In the genomic region with DNA sequence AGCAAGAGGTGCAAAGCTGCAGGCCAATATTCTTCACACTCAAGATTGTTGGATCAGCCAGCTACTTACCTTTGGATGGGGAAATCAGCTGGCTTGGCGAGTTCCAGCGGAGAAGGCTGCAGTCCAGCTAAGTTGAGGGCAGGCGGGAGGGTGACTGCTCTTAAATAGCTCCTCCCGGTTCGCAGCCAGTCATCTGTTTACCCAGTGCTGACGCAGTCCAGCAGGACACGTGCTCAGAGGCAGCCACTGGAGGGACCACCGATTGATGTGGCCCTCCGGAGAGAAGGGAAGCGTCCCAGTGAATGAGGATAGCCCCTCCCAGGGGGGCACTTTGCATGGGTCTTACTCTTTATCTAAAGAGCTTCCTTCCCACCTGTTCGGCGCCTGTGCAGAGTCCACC, we compare ENCODE assay signal across 8 mouse cellular contexts. TPM values are rescaled to one million over a fixed set of nuclear protein-coding genes. Genes with fewer than 3 reads are reported as not detected.
A peak's percentile ranks its signal among the peaks of the same experiment; 100 is the strongest.
DNase-seq lines count a peak whose midpoint lies in the region; ATAC-seq lines count a peak whose summit lies in the region.

A gene (minus strand): TSS at position 166 of the 400 bp plus-strand sequence.

- H3K4me1 ChIP-seq in hindbrain, embryonic 15.5 days (replicated peaks), result peaks cover 14% of the 10 kb centered on the region; the same call in 1 of the 2 replicates
- peaks cover 13% of the 10 kb centered on the region; the same call in 1 of the 2 replicates for H3K4me1 ChIP-seq in stomach, embryonic 15.5 days

- no peaks in the 10 kb centered on the region for H3K9me3 ChIP-seq in hindbrain, embryonic 15.5 days
- H3K9me3 ChIP-seq in stomach, embryonic 15.5 days, result no peaks in the 10 kb centered on the region

- 1% methylated on average over 12 of the region's 12 CpGs for WGBS in hindbrain, embryonic 15.5 days
- WGBS in stomach, embryonic 15.5 days, result 2% methylated on average over 12 of the region's 12 CpGs

- DNase-seq in adrenal gland, postnatal 14 days, result peak; percentile 54
- no peak for DNase-seq in adrenal gland, adult 18-20 months (ENCODE audit: low spot score in 2 of 2)
- peak; percentile 12 to 34 for DNase-seq in gastrocnemius, adult 8-10 months (ENCODE audit: low spot score in 2 of 2)
- peak; percentile 47 to 54 for DNase-seq in left cerebral cortex, adult 8-10 months (ENCODE audit: low spot score in 2 of 2)
- peak; percentile 56 for DNase-seq in mesoderm, embryonic 11.5 days (ENCODE audit: low read depth, low spot score)
- DNase-seq in natural killer cell, adult 2 months (ENCODE audit: low spot score in 2 of 2), result no peak

- no peak within 1 kb of the TSS for H3K27ac ChIP-seq in hindbrain, embryonic 15.5 days (replicated peaks)
- H3K27ac ChIP-seq in stomach, embryonic 15.5 days, result no peak within 1 kb of the TSS

- peak within 1 kb of the TSS; percentile 61 for H3K4me2 ChIP-seq in hindbrain, embryonic 15.5 days
- H3K4me2 ChIP-seq in stomach, embryonic 15.5 days, result peak within 1 kb of the TSS; percentile 48

- peaks cover 49% of the 10 kb centered on the region for H3K27me3 ChIP-seq in hindbrain, embryonic 15.5 days
- peaks cover 53% of the 10 kb centered on the region for H3K27me3 ChIP-seq in stomach, embryonic 15.5 days (replicated peaks)

- no peak; the same call in 1 of the 2 replicates for ATAC-seq in hindbrain, embryonic 15.5 days (ENCODE audit: low FRiP score, low read depth)
- ATAC-seq in stomach, embryonic 15.5 days (ENCODE audit: insufficient read depth, low FRiP score, low read depth), result peak; percentile 86; the same call in 1 of the 2 replicates

- H3K9ac ChIP-seq in hindbrain, embryonic 15.5 days, result peak within 1 kb of the TSS; percentile 28; the same call in 1 of the 2 replicates
- no peak within 1 kb of the TSS for H3K9ac ChIP-seq in stomach, embryonic 15.5 days

- H3K36me3 ChIP-seq in hindbrain, embryonic 15.5 days, result no peaks in the 10 kb centered on the region
- H3K36me3 ChIP-seq in stomach, embryonic 15.5 days, result no peaks in the 10 kb centered on the region

- peak within 1 kb of the TSS; percentile 34 for H3K4me3 ChIP-seq in hindbrain, embryonic 15.5 days
- peak within 1 kb of the TSS; percentile 25 for H3K4me3 ChIP-seq in stomach, embryonic 15.5 days (replicated peaks)

RNA-seq across cellular contexts. Expression of the gene that starts here (rescaled TPM):
- 1.0 TPM in 1 of 2 replicates, not detected in the other for total RNA-seq in adrenal gland, postnatal 14 days (2021)
- total RNA-seq in adrenal gland, adult 18-20 months (2021), result 1 to 10 TPM in 1 of 2 experiments, under 1 TPM in 1; 0.77 to 2.7 TPM
- not detected for total RNA-seq in gastrocnemius, adult 8-10 months (2022)
- 70.3 and 71.8 TPM in 2 replicates for polyA plus RNA-seq in hindbrain, embryonic 15.5 days (2015; fragmentation: Nextera tagmentation; extraction: Ambion mirVana)
- 100 to 1,000 TPM; 514 to 621 (median 567) TPM for total RNA-seq in left cerebral cortex, adult 8-10 months (2022)
- 8.1 and 12.1 TPM in 2 replicates for polyA plus RNA-seq in stomach, embryonic 15.5 days (2015; fragmentation: Nextera tagmentation; extraction: Ambion mirVana)

Comparison
In these comparisons a context has a peak if more than half of its experiments do, and no peak if none do; other contexts are left out.
1. RNA of the gene that starts here (total RNA-seq): 514 to 621 TPM in left cerebral cortex, adult 8-10 months; 0.77 to 2.7 TPM in adrenal gland, adult 18-20 months, not detected in gastrocnemius, adult 8-10 months and 1.0 TPM in adrenal gland, postnatal 14 days; every median in the first group is over 100 times any median in the second.
2. DNase-seq: peak in adrenal gland, postnatal 14 days (single experiment), left cerebral cortex, adult 8-10 months (2 of 2) and mesoderm, embryonic 11.5 days (single experiment); none in adrenal gland, adult 18-20 months (0 of 2) and natural killer cell, adult 2 months (0 of 2).
3. Peak in DNase-seq in gastrocnemius, adult 8-10 months; RNA of the gene not detected or under 1 TPM.